Mouse (Mus musculus): ENCODE measurements around the gene Hist3h2a. TPM values are rescaled to one million over a fixed set of nuclear protein-coding genes. Genes with fewer than 3 reads are reported as not detected.

Gene Hist3h2a
- polyA plus RNA-seq, 1 experiment from 2014 or later: 14.3 TPM

DNA sequence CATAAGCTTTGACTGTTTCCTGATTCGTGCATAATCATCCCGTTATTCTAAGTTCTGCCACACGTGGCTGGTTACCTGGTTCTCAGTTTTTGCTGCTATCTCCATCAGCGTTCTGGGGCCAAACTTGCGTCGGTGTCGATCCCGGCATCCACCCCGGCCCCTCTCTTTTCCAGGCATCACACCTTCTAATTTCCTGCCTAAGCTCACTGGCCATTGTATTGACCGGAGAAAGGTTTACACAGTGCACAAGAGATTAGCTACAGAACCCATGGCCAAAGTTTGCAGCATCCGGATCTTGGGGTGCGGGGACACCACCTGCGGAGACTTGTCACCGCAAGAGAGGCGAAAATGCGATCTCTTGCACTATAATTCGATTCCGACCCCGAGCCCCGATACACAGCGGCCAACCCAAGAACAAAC lies 23.1 kb downstream of the Hist3h2a start:
- peak overlapping the region; percentile 93 for H3K4me2 ChIP-seq (ENCODE audit: low read depth, low read length)
- H3K27ac ChIP-seq (ENCODE audit: low read depth): peak overlapping the region; percentile 91
- no peak for DNase-seq
- H3K4me1 ChIP-seq (ENCODE audit: insufficient read depth): peaks cover 33% of the 10 kb centered on the region
- TF ChIP-seq EP300 (IDR thresholded peaks at IDR 0.05; ENCODE audit: low read depth) (no peak; the same call in 1 of the 2 replicates), CTCF (IDR thresholded peaks at IDR 0.05; ENCODE audit: low read depth) (no peak)
- peak overlapping the region; percentile 91 for H3K9ac ChIP-seq (replicated peaks)
- no peaks in the 10 kb centered on the region for H3K27me3 ChIP-seq (ENCODE audit: insufficient read depth, low read length)
- peak overlapping the region; percentile 83 for H3K4me3 ChIP-seq (ENCODE audit: low read depth, low read length)
- WGBS (ENCODE audit: insufficient replicate concordance): 0% methylated on average over 21 of the region's 21 CpGs
- H3K9me3 ChIP-seq (ENCODE audit: low read length): no peaks in the 10 kb centered on the region
- H3K36me3 ChIP-seq (replicated peaks; ENCODE audit: insufficient read depth, low read length): peaks cover 11% of the 10 kb centered on the region; the same call in 1 of the 2 replicates
- peak; percentile 7; the same call in 1 of the 2 replicates for ATAC-seq

DNA sequence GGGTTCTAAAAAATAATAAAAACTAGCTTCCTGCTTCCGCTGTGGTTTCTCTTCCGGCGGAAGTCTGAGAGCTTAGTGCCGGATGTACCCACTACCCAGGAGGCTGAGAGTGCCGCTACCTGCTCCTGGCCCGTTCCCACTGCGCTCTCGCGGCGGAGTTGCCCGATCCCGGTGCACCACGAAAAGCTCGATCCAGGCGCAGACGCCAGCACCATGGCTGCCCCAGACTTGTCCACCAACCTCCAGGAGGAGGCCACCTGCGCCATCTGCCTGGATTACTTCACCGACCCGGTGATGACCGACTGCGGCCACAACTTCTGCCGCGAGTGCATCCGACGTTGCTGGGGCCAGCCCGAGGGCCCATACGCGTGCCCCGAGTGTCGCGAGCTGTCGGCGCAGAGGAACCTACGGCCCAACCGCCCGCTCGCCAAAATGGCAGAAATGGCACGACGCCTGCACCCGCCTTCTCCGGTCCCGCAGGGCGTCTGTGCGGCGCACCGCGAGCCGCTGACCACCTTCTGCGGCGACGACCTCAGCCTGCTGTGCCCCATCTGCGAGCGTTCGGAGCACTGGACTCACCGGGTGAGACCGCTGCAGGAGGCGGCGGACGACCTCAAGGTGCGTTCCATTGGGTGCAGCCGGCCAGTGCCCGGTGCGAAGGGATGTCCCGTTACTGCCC lies 23.7 kb downstream of the Hist3h2a start, which contains the start of gene Trim11:
TSS of gene Trim11 (plus strand) at position 67 of the 679 bp plus-strand sequence.
- Histone ChIP-seq H3K36me3 (replicated peaks; ENCODE audit: insufficient read depth, low read length) (peaks cover 15% of the 10 kb centered on the region; the same call in 1 of the 2 replicates), H3K27ac (ENCODE audit: low read depth) (peak within 1 kb of the TSS; percentile 91), H3K9ac (replicated peaks) (peak within 1 kb of the TSS; percentile 91), H3K4me2 (ENCODE audit: low read depth, low read length) (peak within 1 kb of the TSS; percentile 93), H3K27me3 (ENCODE audit: insufficient read depth, low read length) (no peaks in the 10 kb centered on the region), H3K9me3 (ENCODE audit: low read length) (no peaks in the 10 kb centered on the region), H3K4me3 (ENCODE audit: low read depth, low read length) (peak within 1 kb of the TSS; percentile 83), H3K4me1 (ENCODE audit: insufficient read depth) (peaks cover 33% of the 10 kb centered on the region)
- under 1% methylated on average over 64 of the region's 64 CpGs for WGBS (ENCODE audit: insufficient replicate concordance)
- TF ChIP-seq EP300 (IDR thresholded peaks at IDR 0.05; ENCODE audit: low read depth) (no peak), CTCF (IDR thresholded peaks at IDR 0.05; ENCODE audit: low read depth) (no peak)
- ATAC-seq (peak; percentile 32), DNase-seq (peak; percentile 71)

DNA sequence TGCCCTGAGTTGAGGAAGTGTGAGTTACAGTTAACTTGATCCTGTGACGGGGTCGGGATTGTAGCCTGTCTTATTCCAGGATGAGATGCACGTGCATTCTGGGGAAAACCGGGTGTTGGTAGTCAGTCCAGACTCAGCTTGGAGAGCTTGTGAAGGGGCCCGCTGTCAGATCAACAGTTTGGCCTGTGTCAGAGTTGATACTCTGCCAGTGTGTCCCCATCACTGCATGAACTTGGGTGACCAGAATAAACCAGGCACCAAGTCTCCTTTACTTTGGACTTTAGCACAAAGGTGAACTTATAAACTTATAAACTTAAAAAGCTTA lies 24.2 kb downstream of the Hist3h2a start:
- DNase-seq: no peak
- TF ChIP-seq CTCF (IDR thresholded peaks at IDR 0.05; ENCODE audit: low read depth) (no peak), EP300 (IDR thresholded peaks at IDR 0.05; ENCODE audit: low read depth) (no peak)
- peak; percentile 7; the same call in 1 of the 2 replicates for ATAC-seq
- Histone ChIP-seq H3K9me3 (ENCODE audit: low read length) (no peaks in the 10 kb centered on the region), H3K4me1 (ENCODE audit: insufficient read depth) (peaks cover 33% of the 10 kb centered on the region), H3K27me3 (ENCODE audit: insufficient read depth, low read length) (no peaks in the 10 kb centered on the region), H3K27ac (ENCODE audit: low read depth) (peak overlapping the region; percentile 91), H3K4me2 (ENCODE audit: low read depth, low read length) (peak overlapping the region; percentile 93), H3K9ac (replicated peaks) (peak overlapping the region; percentile 91), H3K36me3 (replicated peaks; ENCODE audit: insufficient read depth, low read length) (peaks cover 17% of the 10 kb centered on the region), H3K4me3 (ENCODE audit: low read depth, low read length) (peak overlapping the region; percentile 83)
- 1% methylated on average over 5 of the region's 5 CpGs for WGBS (ENCODE audit: insufficient replicate concordance)

DNA sequence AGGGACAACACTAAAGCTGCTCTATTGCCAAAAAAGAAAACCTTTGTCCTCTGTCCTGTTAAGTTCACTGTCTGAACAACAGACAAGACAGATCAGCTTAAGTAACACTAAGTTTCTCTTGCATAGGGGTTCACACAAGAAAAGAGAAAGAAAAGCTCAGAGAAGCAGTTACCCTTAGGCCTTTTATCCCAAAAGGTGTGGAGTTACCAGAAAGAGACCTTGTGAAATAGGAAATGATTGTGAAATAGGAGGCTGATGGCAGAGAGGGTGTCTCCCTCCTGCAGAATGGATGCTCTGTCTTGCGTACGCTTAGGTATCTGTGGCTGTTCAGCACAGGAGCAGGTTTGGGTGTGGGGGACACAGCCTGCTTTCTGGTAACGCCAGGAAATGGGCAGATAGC lies 24.7 kb downstream of the Hist3h2a start:
- Histone ChIP-seq H3K36me3 (replicated peaks; ENCODE audit: insufficient read depth, low read length) (peaks cover 22% of the 10 kb centered on the region), H3K27me3 (ENCODE audit: insufficient read depth, low read length) (no peaks in the 10 kb centered on the region), H3K4me1 (ENCODE audit: insufficient read depth) (peaks cover 33% of the 10 kb centered on the region), H3K9me3 (ENCODE audit: low read length) (no peaks in the 10 kb centered on the region), H3K9ac (replicated peaks) (peak overlapping the region; percentile 91), H3K27ac (ENCODE audit: low read depth) (peak overlapping the region; percentile 91), H3K4me3 (ENCODE audit: low read depth, low read length) (peak overlapping the region; percentile 83), H3K4me2 (ENCODE audit: low read depth, low read length) (peak overlapping the region; percentile 93)
- WGBS (ENCODE audit: insufficient replicate concordance): 21% methylated on average over 3 of the region's 3 CpGs
- TF ChIP-seq CTCF (IDR thresholded peaks at IDR 0.05; ENCODE audit: low read depth): no peak
- TF ChIP-seq EP300 (IDR thresholded peaks at IDR 0.05; ENCODE audit: low read depth): peak; percentile 32; the same call in 1 of the 2 replicates
- ATAC-seq (peak; percentile 53), DNase-seq (no peak)

DNA sequence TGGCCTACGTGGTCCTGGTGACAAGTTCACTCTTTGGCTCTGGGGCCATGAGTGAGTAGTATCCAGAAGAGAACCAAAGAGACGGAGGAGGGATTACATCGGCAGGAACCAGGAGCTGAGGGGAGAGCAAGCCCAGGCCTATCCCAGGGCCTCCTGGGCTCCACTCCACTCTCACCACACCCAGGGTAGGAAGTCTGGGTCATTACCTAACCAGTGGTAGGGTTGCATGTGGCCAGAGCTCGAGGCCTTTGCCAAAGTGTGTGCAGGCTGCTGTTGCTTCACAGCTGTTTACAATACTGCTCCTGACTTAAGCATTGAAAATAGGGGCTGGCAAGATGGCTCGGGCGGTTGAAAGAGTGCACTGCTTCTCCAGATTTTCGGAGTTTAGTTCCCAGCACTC lies 25.2 kb downstream of the Hist3h2a start:
- H3K4me2 ChIP-seq (ENCODE audit: low read depth, low read length): peak overlapping the region; percentile 93
- peak overlapping the region; percentile 91 for H3K27ac ChIP-seq (ENCODE audit: low read depth)
- H3K27me3 ChIP-seq (ENCODE audit: insufficient read depth, low read length): no peaks in the 10 kb centered on the region
- TF ChIP-seq EP300 (IDR thresholded peaks at IDR 0.05; ENCODE audit: low read depth) (no peak), CTCF (IDR thresholded peaks at IDR 0.05; ENCODE audit: low read depth) (no peak)
- peak overlapping the region; percentile 91 for H3K9ac ChIP-seq (replicated peaks)
- ATAC-seq: peak; percentile 75
- WGBS (ENCODE audit: insufficient replicate concordance): 45% methylated on average over 7 of the region's 7 CpGs
- peak; percentile 60 for DNase-seq
- H3K4me3 ChIP-seq (ENCODE audit: low read depth, low read length): peak overlapping the region; percentile 83
- H3K9me3 ChIP-seq (ENCODE audit: low read length): no peaks in the 10 kb centered on the region
- H3K36me3 ChIP-seq (replicated peaks; ENCODE audit: insufficient read depth, low read length): peaks cover 26% of the 10 kb centered on the region
- H3K4me1 ChIP-seq (ENCODE audit: insufficient read depth): peaks cover 33% of the 10 kb centered on the region

DNA sequence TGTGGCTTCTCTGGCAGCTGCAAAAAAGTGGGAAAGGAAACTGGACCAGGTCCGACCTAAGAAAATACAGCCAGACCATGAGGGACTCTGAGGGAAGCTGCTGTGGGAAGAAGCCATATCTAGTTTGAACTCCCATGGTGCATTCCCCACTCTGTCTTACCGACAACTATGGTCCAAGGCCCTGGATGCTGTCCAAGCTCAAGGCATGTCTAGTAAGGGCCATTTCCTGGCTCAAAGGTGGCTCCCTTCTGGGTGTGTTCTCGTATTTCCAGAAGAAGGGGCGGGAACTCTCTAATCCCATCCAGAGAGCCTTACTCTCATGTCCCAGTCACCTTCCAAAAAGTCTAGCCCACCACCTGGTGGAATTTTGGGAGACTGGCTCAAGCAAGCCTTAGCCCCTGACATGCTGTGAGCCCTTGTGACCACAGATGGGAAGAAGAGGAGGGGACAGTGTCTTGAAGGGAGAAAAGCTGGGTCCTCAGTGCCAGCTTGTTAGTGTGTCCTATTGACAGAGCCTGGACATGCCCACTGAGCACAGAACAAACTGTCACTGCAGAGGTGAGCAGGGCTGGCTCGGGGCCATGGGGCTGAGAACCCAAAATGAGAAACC lies 26.0 kb downstream of the Hist3h2a start:
- no peaks in the 10 kb centered on the region for H3K9me3 ChIP-seq (ENCODE audit: low read length)
- H3K4me1 ChIP-seq (ENCODE audit: insufficient read depth): peaks cover 33% of the 10 kb centered on the region
- H3K27me3 ChIP-seq (ENCODE audit: insufficient read depth, low read length): no peaks in the 10 kb centered on the region
- peaks cover 33% of the 10 kb centered on the region for H3K36me3 ChIP-seq (replicated peaks; ENCODE audit: insufficient read depth, low read length)
- peak overlapping the region; percentile 26; the same call in 1 of the 2 replicates for H3K9ac ChIP-seq (replicated peaks)
- ATAC-seq: no peak
- H3K27ac ChIP-seq (ENCODE audit: low read depth): peak overlapping the region; percentile 91
- H3K4me3 ChIP-seq (ENCODE audit: low read depth, low read length): peak overlapping the region; percentile 83
- 60% methylated on average over 5 of the region's 5 CpGs for WGBS (ENCODE audit: insufficient replicate concordance)
- DNase-seq: no peak
- TF ChIP-seq CTCF (IDR thresholded peaks at IDR 0.05; ENCODE audit: low read depth): no peak
- TF ChIP-seq EP300 (IDR thresholded peaks at IDR 0.05; ENCODE audit: low read depth): no peak
- H3K4me2 ChIP-seq (ENCODE audit: low read depth, low read length): peak overlapping the region; percentile 93

All from liver, postnatal 0 days (tissue).